Mouse (Mus musculus) urinary bladder, postnatal 36 days (tissue): ENCODE measurements at regions not wholly inside any gene's neighbourhood (a gene's known extent, or its start where the extent isn't known, plus 50 kb on each side); places are given as distances from the start of the nearest gene placed in this dataset.
"Not testable (repeated sequence)": the region's sequence is repeated elsewhere in the genome, so short reads cannot be mapped to it uniquely, and the experiment has no call there.

Experiments used
- DNase-seq, 2 experiments: peaks; one replicate each; pipeline ENCODE4 v3.0.0; 2022; ENCODE audit warnings: low spot score in 2 of 2, mixed read lengths in 1 of 2

DNA sequence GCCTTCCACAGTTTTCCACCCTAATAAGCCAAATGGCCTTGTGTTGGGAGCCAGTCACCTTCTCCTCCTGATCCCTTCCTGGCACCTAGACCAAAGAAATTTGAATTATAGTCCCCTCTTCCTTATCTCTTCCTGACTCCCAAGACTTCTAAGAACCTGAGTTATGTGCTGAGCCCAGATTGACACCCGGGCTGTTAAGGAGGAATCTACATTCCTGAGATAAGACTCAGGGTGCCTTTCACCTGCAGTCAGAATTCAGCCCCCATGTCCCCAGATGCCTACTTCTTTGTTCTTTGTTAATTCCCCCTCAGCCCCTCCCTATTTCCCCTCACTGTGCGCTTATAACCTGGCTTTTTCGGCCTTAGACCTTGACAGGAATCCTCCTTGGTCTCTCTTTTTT lies 1531.6 kb upstream of the B3galt2 start:
- DNase-seq, result not testable (repeated sequence)

GRCm38 (mm10) chr1:142157310-142157709 lies 1483.2 kb upstream of the B3galt2 start:
- peak; percentile 46 to 65 for DNase-seq

- DNase-seq, result no peak
Observed at GRCm38 (mm10) chr1:142159481-142159880, 1481.0 kb upstream of the B3galt2 start.

- DNase-seq, result no peak
Observed at GRCm38 (mm10) chr1:142166945-142167344, 1473.5 kb upstream of the B3galt2 start.

DNA sequence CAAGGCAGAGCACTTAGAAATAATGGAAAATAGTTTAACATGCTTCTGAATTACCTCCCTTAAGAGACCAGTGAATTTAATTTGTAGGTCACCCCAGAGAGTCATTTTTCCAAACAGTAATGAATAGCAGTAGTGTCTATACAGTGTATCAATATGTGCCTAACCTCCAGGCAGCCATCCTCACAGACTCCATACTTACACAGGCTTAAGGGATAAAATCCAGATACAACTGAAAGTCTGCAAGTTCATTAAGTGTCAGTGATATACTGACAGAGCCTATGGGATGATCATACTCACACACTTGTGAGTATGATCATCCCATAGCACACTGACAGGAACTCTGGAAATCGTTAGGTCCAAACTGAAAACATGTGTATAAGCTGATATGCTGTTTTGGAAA lies 1469.3 kb upstream of the B3galt2 start:
- no peak for DNase-seq

- DNase-seq, result no peak
Observed at GRCm38 (mm10) chr1:142214778-142215177, 1425.7 kb upstream of the B3galt2 start.
